Mouse (Mus musculus): ENCODE data around the gene Tor1aip1. TPM values are rescaled to one million over a fixed set of nuclear protein-coding genes. Genes with fewer than 3 reads are reported as not detected.
A peak's percentile ranks its signal among the peaks of the same experiment; 100 is the strongest.

Tor1aip1 gene
- 39.1 and 43.0 TPM in 2 replicates for polyA plus RNA-seq (2016; fragmentation: Nextera tagmentation; extraction: Ambion mirVana)

DNA sequence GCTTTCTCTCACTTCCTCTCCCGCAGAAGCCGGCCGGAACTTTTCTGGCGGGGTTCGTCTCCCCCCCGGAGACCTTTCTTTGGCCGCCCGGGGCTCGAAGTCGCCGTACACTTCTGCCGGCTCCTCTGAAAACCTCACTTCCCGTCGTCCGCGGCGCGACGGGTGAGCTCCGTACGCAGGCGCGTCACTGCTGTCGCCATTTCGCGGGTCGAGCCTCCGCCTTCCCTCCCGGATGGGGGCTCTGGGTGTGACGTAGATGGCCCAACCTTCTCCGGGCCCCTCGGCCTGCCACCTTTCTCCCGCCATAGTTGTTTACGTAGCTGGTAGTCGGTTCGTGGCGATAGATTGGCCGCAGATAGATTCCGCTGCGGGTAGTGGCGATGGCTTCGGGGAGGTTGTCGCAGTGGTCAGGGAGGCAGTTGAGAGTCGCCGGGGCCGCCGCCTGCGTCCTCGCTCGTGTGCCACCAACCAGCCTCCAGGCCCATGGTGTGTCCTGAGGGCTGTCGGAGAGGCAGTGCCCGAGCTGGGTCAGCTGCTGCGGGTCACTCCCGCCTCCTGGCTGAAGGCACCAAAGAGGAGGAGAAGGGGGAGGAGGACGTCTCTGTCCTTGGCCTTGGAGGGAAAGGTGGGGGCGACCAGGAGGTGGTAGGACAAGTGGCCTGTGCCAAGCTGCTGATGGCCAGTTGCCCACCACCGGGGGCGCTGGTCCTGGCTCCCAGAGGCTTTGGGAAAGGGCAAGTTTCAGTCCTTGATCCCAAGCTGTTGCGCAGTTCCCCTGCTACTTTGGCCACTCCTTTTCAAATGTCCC is at the start of gene Tor1aip1:
Gene Tor1aip1 (minus strand): TSS at position 551 of the 808 bp plus-strand sequence.
- H3K4me1 ChIP-seq = peaks cover 17% of the 10 kb centered on the region
- WGBS = under 1% methylated on average over 59 of the region's 59 CpGs
- no peaks in the 10 kb centered on the region for H3K27me3 ChIP-seq (ENCODE audit: low read depth, poor library complexity, severe bottlenecking)
- no peaks in the 10 kb centered on the region for H3K9me3 ChIP-seq (replicated peaks)
- peak within 1 kb of the TSS; percentile 73 for H3K4me3 ChIP-seq
- H3K36me3 ChIP-seq = peaks cover 30% of the 10 kb centered on the region
- H3K27ac ChIP-seq = peak within 1 kb of the TSS; percentile 99
- peak; percentile 97 for DNase-seq (ENCODE audit: low spot score)

DNA sequence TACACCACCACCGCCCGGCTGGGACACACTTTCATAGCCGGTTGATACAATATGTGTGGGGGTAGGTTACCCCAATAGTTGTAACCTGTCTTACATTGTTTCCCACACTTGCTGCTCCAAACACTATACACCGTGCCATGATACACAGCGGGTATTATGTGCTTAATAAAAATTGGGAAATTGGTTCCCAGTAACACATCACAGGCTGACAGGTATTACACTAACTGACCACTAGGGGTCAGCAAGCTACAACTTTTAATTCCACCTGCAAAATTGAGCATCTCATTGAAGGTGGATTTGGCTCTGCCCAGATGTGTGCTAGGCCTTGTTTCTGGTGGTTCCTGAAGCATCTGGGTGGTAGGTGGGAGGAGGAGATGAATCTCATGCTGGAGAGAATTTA is 49.5 kb upstream of the Tor1aip1 start:
- no peaks in the 10 kb centered on the region for H3K9me3 ChIP-seq (replicated peaks)
- H3K27ac ChIP-seq = no peak overlapping the region
- peaks cover 8% of the 10 kb centered on the region for H3K27me3 ChIP-seq (ENCODE audit: low read depth, poor library complexity, severe bottlenecking)
- no peaks in the 10 kb centered on the region for H3K36me3 ChIP-seq
- H3K4me1 ChIP-seq = peaks cover 15% of the 10 kb centered on the region
- 69% methylated on average over 5 of the region's 5 CpGs for WGBS
- DNase-seq (ENCODE audit: low spot score) = no peak
- no peak overlapping the region for H3K4me3 ChIP-seq

DNA sequence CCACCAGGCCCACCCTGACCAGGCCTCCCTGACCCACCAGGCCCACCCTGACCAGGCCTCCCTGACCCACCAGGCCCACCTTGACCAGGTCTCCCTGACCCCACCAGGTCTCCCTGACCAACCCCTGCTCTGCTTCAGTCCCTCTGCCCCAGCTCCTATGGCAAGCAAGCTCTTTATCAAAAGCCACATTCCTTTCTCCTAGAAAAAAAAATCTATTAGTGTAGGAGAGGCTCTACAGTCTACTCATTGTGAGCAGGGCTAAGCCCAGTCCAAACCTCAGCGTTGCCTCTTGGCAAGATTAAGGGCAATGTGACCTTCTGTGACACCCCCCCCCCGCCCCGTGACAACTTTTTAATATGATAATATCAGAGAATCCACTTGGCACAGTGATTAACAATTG is 48.3 kb upstream of the Tor1aip1 start:
- no peaks in the 10 kb centered on the region for H3K36me3 ChIP-seq
- H3K27me3 ChIP-seq (ENCODE audit: low read depth, poor library complexity, severe bottlenecking) = peaks cover 8% of the 10 kb centered on the region
- no peak overlapping the region for H3K27ac ChIP-seq
- H3K4me3 ChIP-seq = no peak overlapping the region
- DNase-seq (ENCODE audit: low spot score) = no peak
- peaks cover 4% of the 10 kb centered on the region for H3K4me1 ChIP-seq
- H3K9me3 ChIP-seq (replicated peaks) = no peaks in the 10 kb centered on the region
- 79% methylated on average over 3 of the region's 3 CpGs for WGBS

DNA sequence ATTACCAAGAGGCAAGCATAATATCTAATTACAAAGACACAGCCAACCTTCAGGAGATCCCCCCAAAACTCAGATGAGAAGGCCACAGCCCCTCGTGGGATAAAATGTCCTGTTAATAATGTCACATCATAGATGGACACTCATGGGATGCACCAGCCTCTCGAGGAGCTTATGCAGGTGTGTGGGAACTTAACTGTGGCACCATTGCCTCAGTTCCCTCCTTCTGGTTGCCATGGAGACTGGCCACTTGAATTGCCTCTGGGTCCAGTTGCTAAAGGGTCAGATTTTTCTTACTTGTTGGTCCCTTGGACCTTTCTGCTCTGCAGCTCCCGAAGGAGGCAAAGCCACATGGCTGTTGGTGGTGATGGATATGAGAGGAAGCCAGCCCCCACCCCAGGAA is 41.4 kb upstream of the Tor1aip1 start:
- Histone ChIP-seq H3K27ac (no peak overlapping the region), H3K9me3 (replicated peaks) (no peaks in the 10 kb centered on the region), H3K36me3 (no peaks in the 10 kb centered on the region), H3K4me3 (no peak overlapping the region), H3K27me3 (ENCODE audit: low read depth, poor library complexity, severe bottlenecking) (no peaks in the 10 kb centered on the region), H3K4me1 (peaks cover 40% of the 10 kb centered on the region)
- WGBS = 69% methylated on average over 3 of the region's 3 CpGs
- no peak for DNase-seq (ENCODE audit: low spot score)

DNA sequence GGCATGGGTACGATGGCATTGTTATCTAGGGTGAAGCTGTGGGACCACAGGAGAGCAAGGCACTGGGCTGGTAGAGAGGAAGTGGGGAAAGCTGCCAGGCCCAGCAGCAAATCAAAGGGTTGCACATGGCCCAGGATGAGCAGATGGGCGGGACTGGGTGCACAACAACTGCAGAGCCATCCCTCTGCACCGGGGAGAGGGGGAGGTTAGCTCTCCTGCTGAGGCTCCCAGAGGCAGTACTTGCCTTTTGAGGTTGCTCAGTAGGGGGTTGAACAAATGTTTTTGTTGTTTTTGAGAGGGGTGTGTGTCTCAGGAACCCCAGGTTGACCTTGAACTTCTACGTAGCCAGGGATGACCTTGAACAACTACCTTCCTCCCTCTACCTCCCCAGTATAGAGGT is 40.2 kb upstream of the Tor1aip1 start:
- H3K27me3 ChIP-seq (ENCODE audit: low read depth, poor library complexity, severe bottlenecking) = no peaks in the 10 kb centered on the region
- H3K4me1 ChIP-seq = peaks cover 40% of the 10 kb centered on the region
- H3K27ac ChIP-seq = peak overlapping the region; percentile 15; the same call in 1 of the 2 replicates
- H3K36me3 ChIP-seq = no peaks in the 10 kb centered on the region
- 56% methylated on average over 4 of the region's 4 CpGs for WGBS
- H3K4me3 ChIP-seq = no peak overlapping the region
- H3K9me3 ChIP-seq (replicated peaks) = no peaks in the 10 kb centered on the region
- DNase-seq (ENCODE audit: low spot score) = no peak

DNA sequence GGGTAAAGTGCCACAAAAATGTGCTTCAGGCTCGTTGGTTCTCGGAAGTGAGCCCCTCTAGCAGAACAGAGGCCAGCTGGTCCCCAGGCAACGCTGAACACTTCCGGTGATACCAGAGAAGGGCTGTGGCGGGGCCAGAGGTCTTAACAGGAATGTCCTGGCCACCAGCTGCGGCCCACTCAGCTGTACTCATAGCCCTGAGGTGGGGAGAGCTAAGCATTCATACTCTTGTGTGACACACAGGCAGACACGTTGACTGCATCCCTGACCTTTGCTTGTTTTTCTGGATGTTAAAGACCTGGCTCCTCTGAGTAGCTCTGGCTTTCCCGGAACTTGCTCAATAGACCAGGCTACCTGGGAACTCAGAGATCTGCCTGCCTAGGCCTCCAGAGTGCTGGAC is 38.3 kb upstream of the Tor1aip1 start:
- no peaks in the 10 kb centered on the region for H3K9me3 ChIP-seq (replicated peaks)
- WGBS = 49% methylated on average over 8 of the region's 8 CpGs
- H3K4me3 ChIP-seq = no peak overlapping the region
- no peaks in the 10 kb centered on the region for H3K36me3 ChIP-seq
- peak overlapping the region; percentile 12; the same call in 1 of the 2 replicates for H3K27ac ChIP-seq
- H3K27me3 ChIP-seq (ENCODE audit: low read depth, poor library complexity, severe bottlenecking) = no peaks in the 10 kb centered on the region
- peaks cover 40% of the 10 kb centered on the region for H3K4me1 ChIP-seq
- DNase-seq (ENCODE audit: low spot score) = peak; percentile 55

DNA sequence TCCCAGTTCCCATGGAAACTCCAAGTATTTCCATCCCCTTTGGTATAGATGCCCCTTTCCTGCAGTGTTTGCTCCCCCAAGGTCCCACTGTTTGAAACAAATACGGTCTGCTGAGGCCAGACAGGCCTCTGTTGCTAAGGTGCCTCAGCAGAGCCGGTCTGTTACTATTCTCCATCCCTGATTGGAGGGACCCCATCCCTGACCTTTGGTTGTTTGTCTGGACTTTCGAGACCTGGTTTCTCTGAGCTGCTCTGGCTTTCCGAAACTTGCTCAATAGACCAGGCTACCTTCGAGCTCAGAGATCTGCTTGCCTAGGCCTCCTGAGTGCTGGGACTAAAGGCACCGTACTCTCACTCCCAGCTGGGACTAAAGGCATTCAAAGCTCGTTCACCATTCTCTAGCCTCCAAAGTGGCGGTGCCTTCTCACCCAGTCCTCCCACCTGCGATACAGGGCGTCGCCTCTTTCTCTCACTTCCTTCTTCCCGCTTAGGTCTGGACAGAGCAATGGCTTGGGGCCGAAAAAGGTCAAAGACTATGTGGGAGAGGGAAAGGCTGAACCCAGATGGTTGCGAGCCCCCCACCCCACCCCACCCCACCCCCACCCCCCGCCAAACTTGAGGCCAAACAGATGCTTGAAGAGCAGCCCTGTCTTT is 37.0 kb upstream of the Tor1aip1 start:
- DNase-seq (ENCODE audit: low spot score) = no peak
- no peak overlapping the region; the same call in 1 of the 2 replicates for H3K27ac ChIP-seq
- no peaks in the 10 kb centered on the region for H3K27me3 ChIP-seq (ENCODE audit: low read depth, poor library complexity, severe bottlenecking)
- H3K4me3 ChIP-seq = no peak overlapping the region
- peaks cover 3% of the 10 kb centered on the region; the same call in 1 of the 2 replicates for H3K36me3 ChIP-seq
- peaks cover 33% of the 10 kb centered on the region for H3K4me1 ChIP-seq
- no peaks in the 10 kb centered on the region for H3K9me3 ChIP-seq (replicated peaks)
- WGBS = 72% methylated on average over 15 of the region's 15 CpGs

DNA sequence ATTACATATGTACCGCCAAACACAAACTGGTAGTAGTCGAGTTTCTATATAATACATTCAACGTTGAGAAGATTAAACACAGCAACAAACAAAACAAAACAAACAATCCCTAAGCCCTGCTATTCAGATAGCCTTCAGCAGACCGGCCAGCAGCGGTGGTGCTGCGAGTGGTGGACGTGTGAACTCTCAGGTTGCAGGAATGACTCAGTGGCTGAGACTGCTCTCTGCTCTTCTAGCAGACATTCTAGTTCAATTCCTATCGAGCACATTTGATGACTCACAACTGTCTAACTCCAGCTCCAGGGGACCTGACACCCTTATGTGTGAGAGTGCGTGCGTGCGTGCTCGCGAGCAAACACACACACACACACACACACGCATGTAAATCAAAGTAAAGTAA is 33.8 kb upstream of the Tor1aip1 start:
- Histone ChIP-seq H3K36me3 (peaks cover 27% of the 10 kb centered on the region), H3K27me3 (ENCODE audit: low read depth, poor library complexity, severe bottlenecking) (no peaks in the 10 kb centered on the region), H3K9me3 (replicated peaks) (no peaks in the 10 kb centered on the region), H3K4me1 (peaks cover 17% of the 10 kb centered on the region), H3K27ac (no peak overlapping the region), H3K4me3 (no peak overlapping the region)
- DNase-seq (ENCODE audit: low spot score) = no peak
- 82% methylated on average over 14 of the region's 14 CpGs for whole genome bisulfite sequencing

DNA sequence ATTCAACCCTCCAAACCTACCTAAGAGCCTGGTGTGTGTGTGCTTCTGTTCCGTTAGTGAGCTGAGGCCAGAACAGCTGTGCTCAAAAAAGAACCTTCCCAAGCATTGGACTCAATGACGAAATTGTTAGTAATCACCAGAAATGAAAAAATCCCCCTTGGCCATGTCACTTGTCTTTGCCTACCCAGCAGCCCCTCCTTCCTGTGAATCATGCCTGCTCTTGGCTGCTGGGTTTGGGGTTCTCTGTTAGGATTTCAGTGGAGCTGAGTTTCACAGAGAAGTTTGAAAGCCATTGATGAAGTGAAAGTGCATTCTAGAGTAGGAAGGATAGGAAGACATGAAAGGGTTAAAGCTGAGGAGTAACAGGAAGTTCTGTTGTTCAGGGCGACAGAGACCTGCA is 29.9 kb upstream of the Tor1aip1 start:
- no peaks in the 10 kb centered on the region for H3K4me1 ChIP-seq
- H3K27me3 ChIP-seq (ENCODE audit: low read depth, poor library complexity, severe bottlenecking) = no peaks in the 10 kb centered on the region
- WGBS = 66% methylated on average over 3 of the region's 3 CpGs
- peaks cover 64% of the 10 kb centered on the region for H3K36me3 ChIP-seq
- DNase-seq (ENCODE audit: low spot score) = no peak
- no peak overlapping the region for H3K27ac ChIP-seq
- no peaks in the 10 kb centered on the region for H3K9me3 ChIP-seq (replicated peaks)
- H3K4me3 ChIP-seq = no peak overlapping the region

DNA sequence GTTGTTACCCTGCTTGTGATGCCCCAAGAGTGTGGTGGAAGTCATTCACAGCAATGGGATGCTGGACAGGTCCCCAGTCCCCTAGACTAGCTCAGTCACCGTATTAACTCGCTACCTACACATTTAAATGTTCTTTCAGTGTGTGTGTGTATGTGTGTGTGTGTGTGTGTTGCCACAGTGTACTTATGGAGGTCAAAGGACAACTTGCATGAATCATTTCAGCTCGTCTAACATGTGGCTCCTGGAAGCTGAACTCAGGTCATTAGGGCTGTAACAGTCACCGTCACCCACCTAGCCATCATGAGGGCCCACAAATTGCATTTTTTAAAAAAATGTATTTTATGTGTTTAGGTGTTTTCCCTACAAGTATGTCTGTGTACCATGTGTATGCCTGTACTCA is 25.9 kb upstream of the Tor1aip1 start:
- Histone ChIP-seq H3K27ac (no peak overlapping the region), H3K4me1 (no peaks in the 10 kb centered on the region), H3K27me3 (ENCODE audit: low read depth, poor library complexity, severe bottlenecking) (no peaks in the 10 kb centered on the region), H3K9me3 (replicated peaks) (no peaks in the 10 kb centered on the region), H3K36me3 (peaks cover 77% of the 10 kb centered on the region), H3K4me3 (no peak overlapping the region)
- WGBS = 89% methylated on average over 4 of the region's 4 CpGs
- no peak for DNase-seq (ENCODE audit: low spot score)

DNA sequence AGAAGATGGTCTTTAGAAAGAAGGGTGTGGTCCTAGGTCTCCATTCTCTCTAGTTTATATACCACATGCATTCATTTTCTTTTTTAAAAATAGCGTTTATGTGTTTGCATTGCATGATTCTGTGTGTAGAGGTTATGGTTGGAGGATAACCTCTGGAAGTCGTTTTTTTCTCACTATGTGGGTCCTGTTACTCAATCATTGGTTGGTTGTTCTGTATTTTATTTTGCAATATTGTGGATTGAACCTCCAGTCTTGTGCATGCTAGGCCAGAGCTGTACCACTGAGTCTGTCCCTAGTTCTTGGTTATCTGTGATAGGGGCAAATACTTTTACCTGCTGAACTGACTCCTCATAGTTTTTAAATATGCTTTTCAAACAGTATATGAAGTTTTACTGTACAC is 21.9 kb upstream of the Tor1aip1 start:
- peaks cover 74% of the 10 kb centered on the region for H3K36me3 ChIP-seq

DNA sequence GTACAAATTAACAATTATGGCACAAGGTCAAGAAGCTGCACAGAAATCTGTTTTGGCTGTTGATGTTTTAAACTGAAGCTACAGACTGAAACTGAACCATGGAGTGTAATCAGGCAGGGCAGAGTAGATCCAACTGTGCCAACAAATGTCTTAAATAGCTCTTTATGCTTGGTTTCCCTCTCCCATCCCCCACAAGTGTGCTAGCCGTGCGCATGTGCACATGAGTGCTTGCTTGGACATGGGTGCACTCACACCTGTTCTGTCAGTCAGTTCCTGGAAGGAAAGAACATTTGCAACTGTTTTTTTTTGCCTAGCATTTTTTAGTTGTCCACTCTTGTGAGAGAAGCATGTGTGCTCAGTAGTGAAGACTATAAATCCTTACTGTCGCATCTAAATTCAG is 10.4 kb upstream of the Tor1aip1 start:
- 93% methylated on average over 3 of the region's 3 CpGs for WGBS
- no peak overlapping the region for H3K4me3 ChIP-seq
- no peaks in the 10 kb centered on the region for H3K27me3 ChIP-seq (ENCODE audit: low read depth, poor library complexity, severe bottlenecking)
- peaks cover 9% of the 10 kb centered on the region for H3K4me1 ChIP-seq
- peaks cover 96% of the 10 kb centered on the region for H3K36me3 ChIP-seq
- DNase-seq (ENCODE audit: low spot score) = no peak
- H3K27ac ChIP-seq = no peak overlapping the region
- no peaks in the 10 kb centered on the region for H3K9me3 ChIP-seq (replicated peaks)

More for the DNA sequence above, 21.9 kb upstream of the Tor1aip1 start:
- no peaks in the 10 kb centered on the region for H3K4me1 ChIP-seq
- H3K27me3 ChIP-seq (ENCODE audit: low read depth, poor library complexity, severe bottlenecking) = no peaks in the 10 kb centered on the region
- H3K4me3 ChIP-seq = no peak overlapping the region
- 85% methylated on average over 2 of the region's 2 CpGs for WGBS
- no peak overlapping the region for H3K27ac ChIP-seq
- no peak for DNase-seq (ENCODE audit: low spot score)
- no peaks in the 10 kb centered on the region for H3K9me3 ChIP-seq (replicated peaks)

DNA sequence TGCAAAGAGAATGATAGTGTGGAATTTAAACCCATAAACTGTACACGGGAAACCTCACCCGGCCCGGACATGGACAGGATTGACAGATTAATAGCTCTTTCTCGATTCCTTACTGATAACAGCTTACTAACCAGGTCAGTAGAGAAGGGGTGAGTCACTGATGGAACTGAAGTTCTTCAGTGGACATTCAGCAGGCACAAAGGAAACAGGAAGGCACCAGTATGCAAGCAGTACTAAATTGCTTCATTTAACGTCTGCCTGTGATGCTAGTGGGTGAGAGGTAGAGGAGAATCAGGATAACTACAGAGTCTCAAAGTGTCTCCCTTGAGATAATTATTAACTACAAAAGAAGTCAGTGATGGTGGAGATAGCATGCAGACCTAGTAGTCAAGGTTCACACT is 7.9 kb upstream of the Tor1aip1 start:
- no peaks in the 10 kb centered on the region for H3K27me3 ChIP-seq (ENCODE audit: low read depth, poor library complexity, severe bottlenecking)
- H3K27ac ChIP-seq = no peak overlapping the region
- no peaks in the 10 kb centered on the region for H3K9me3 ChIP-seq (replicated peaks)
- H3K4me1 ChIP-seq = peaks cover 16% of the 10 kb centered on the region
- DNase-seq (ENCODE audit: low spot score) = no peak
- 83% methylated on average over 5 of the region's 5 CpGs for WGBS
- peaks cover 71% of the 10 kb centered on the region for H3K36me3 ChIP-seq
- no peak overlapping the region for H3K4me3 ChIP-seq
